Mouse (Mus musculus) CD4-positive, CD25-positive, alpha-beta regulatory T cell, adult 9 weeks (primary cell): Measurements from ENCODE around the gene Bmp6. TPM values are rescaled to one million over a fixed set of nuclear protein-coding genes. Genes with fewer than 3 reads are reported as not detected.

ENCODE experiments used
- polyA plus RNA-seq: library from polyadenylated mRNA; unstranded; fragments of 100-300 nt; shearing (Covaris generic); gene quantifications from one replicate; pipeline ENCODE4 v1.2.1, GENCODE M21; 2017

Bmp6 gene
- not detected for polyA plus RNA-seq

DNA sequence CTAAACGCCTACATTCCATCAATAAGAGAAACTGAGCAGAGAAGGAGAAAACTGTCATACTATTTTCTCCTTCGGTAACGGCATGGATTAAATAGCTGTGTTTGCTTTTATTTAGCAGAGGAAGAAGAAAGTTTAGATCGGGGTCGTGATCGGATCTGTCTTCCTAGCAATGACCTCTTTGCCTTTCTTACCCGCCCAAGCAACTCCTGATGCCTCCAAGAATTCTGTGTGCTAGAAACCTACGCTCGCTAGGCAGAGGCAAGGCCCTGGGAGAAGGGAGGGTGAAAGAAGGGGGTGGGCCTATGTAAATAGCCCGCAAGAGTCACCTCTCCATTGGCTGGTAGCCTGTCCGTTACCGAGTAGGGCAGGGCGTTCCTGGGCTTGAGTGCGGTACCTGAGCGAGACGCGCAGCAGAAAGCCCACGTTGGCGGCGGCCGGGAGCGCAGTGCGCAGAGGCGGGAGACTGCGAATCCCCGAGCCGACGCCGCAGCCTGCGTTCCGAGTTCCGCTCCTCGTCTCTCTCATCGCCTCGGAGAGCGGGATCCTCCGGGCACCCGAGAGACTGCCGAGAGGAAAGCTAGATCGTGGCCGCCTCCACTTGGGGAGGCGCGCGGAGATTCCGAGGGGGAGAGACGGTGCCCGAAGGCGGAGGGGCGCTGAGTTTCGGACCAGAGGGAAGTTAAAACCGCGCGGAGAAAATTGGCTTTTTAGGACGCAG is at the start of gene Bmp6:
Gene Bmp6 (plus strand): TSS at position 395 of the 718 bp plus-strand sequence.

DNA sequence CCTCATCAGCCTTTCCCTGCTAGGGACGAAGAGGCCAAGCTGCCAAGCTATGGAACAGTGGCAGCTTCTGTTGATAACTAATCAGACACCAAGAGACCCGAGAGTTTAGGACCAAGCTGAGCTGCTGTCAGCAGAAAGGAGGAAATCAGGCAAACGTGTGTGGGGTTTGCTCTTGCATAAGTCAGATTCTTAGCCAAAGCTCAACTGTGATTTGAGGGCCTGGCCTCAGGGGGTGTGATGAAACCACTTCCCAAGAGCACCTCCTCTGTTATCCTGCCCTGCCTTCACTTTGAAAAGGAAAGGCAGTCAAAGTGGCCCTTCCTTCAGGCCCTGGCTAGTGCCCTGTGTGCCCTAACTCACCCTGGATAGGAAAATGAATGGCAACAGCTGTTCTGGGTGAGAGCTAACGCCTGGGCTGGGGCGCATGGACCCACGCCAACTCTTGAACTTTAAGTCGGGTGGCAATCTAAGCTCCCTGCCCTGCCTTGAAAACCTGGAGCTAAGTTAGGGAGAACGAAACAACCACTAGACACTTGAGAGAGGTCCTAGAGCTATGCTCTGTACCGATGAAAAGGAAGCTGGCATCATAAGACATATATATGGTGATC is 183.9 kb downstream of the Bmp6 start, which contains the start of gene Txndc5:
Gene Txndc5 (minus strand): TSS at position 138 of the 608 bp plus-strand sequence.

Other genes with a start within 250 kb of the Bmp6 start
- gene Dsp, start 193.8 kb upstream of the Bmp6 start, polyA plus RNA-seq = 0.19 TPM
- 85.7 TPM for gene Snrnp48, start 140.2 kb upstream of the Bmp6 start, polyA plus RNA-seq
- gene Txndc5, start 183.7 kb downstream of the Bmp6 start, polyA plus RNA-seq = 15.4 TPM